Mouse (Mus musculus) lung, postnatal 0 days (tissue): ENCODE data around the gene Brd4.

Source experiments
- CTCF ChIP-seq: IDR thresholded peaks from 2 replicates; pipeline ENCODE4 v1.5.1; 2016; ENCODE audit warnings: antibody characterized with exemption, mild to moderate bottlenecking
- EP300 ChIP-seq: IDR thresholded peaks from 2 replicates; pipeline ENCODE4 v1.6.1; 2016; ENCODE audit warnings: antibody characterized with exemption, mild to moderate bottlenecking, control low read depth

GRCm38 (mm10) chr17:32172485-32172884 lies 112.0 kb downstream of the Brd4 start:
- TF ChIP-seq CTCF (no peak), EP300 (no peak)
